Mouse (Mus musculus): Measurements from ENCODE around the gene Josd1. TPM values are rescaled to one million over a fixed set of nuclear protein-coding genes. Genes with fewer than 3 reads are reported as not detected.
A peak's percentile ranks its signal among the peaks of the same experiment; 100 is the strongest.

The Josd1 gene
- polyA plus RNA-seq, 2 experiments: 21.1 to 38.7 TPM

DNA sequence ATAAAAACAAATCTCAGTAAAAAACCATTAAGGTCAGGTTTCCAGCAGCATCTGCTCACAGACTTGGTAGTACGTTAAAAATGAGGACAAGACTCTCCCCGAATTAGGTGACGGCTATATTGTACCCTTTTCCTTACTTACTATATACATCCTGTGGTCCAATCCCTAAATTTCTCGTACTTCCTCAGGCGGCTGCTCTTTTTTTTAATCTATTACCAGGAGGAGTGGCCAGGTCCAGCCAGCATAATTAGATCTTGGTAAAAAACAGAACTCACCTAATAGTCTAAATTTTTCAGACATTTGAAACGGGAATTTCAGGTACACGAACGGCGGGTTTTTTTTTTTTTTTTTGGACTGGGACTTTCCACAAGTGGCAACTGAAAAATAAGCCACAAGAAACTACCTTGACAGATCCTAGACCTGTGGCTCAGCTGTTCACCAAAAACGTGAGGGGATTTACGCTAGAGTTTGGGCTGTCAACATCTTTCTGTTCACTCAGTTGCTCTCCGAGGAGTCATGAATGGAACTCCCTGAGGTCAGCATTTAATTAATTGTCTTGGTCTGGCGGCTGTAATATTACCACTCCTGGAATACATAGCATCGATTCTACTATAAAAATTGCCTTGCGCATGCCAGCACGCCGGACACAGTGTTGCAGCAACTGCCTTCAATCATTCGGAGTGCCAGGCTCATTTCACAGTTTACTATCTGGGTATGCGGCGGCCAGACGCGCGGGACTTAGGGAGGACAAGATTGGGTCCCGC is 2.1 kb upstream of the Josd1 start:
- peaks cover 6% of the 10 kb centered on the region for H3K36me3 ChIP-seq (ENCODE audit: control insufficient read depth, insufficient read depth, low read length)
- DNase-seq (ENCODE audit: low spot score) (no peak), ATAC-seq (ENCODE audit: low FRiP score, low read depth) (no peak)
- H3K4me1 ChIP-seq (ENCODE audit: control insufficient read depth, insufficient read depth, low read length): peaks cover 39% of the 10 kb centered on the region
- H3K27me3 ChIP-seq (ENCODE audit: control insufficient read depth, insufficient read depth, low read length): no peaks in the 10 kb centered on the region
- TF ChIP-seq POLR2A (IDR thresholded peaks at IDR 0.05; ENCODE audit: borderline replicate concordance, extremely low read depth, insufficient read depth, insufficient read length): no peak
- H3K4me2 ChIP-seq (replicated peaks; ENCODE audit: low read depth, low read length, severe bottlenecking): peak overlapping the region; percentile 72
- WGBS: 11% methylated on average over 24 of the region's 24 CpGs
- no peak overlapping the region for H3K27ac ChIP-seq (replicated peaks; ENCODE audit: low read depth, low read length)
- no peak overlapping the region for H3K9ac ChIP-seq (ENCODE audit: low read depth, low read length, severe bottlenecking)
- no peaks in the 10 kb centered on the region for H3K9me3 ChIP-seq (ENCODE audit: control insufficient read depth, low read length)
- peak overlapping the region; percentile 90 for H3K4me3 ChIP-seq (replicated peaks; ENCODE audit: low read length)

DNA sequence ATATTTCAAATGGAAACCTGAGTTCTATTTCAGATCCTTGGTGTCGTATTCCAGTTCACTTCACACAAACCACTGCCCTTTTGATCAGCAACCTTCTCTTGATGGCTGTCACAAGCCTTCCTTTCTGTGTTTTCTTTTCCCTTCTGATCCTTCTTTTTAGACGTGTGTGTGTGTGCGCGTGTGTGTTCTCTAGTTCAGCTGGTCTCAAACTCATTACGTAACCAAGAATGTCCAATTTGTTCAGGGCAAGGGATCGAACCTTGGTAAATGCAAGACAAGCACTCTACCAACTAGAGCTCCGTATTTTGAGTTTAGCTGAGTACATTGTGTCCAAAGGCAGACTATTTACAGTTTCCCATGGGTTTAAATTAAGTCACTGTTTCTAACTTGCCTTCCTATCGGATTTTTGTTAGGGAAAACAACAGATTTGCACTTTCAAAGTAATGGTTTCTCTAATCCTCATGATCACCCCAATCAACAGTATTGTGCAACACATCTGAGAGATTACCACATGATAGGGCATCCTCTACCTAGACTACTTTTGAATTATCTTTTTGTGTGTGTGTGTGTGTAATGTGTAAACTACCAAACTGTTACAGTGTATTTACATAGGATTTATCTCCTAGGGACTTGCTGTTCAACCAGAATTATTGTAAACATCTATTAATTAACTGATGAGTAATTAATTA is 693 bp upstream of the Josd1 start:
- H3K4me1 ChIP-seq (ENCODE audit: control insufficient read depth, insufficient read depth, low read length): peaks cover 52% of the 10 kb centered on the region
- 3% methylated on average over 8 of the region's 8 CpGs for WGBS

DNA sequence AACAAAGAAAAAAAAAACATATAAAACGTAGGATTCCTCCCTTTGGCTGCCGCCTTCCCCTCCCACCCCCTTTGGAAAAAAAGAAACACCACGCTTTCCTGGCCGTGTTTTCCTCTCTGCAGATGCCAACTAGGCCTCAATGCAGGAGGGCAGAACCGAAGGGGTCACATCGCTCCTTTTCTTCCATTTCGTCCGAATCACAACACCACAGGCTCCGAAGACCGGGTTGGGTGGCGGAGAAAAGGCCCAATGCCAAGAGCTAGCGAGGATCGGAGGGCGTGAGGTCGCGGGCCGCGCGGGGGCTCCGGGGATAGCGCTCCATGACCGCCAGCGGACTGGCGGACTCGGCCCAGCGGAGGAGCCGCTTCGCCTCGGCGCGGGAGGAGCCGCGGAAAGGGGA is 544 bp downstream of the Josd1 start:
- no peaks in the 10 kb centered on the region for H3K36me3 ChIP-seq (ENCODE audit: control insufficient read depth, insufficient read depth, low read length)
- H3K9me3 ChIP-seq (ENCODE audit: control insufficient read depth, low read length): no peaks in the 10 kb centered on the region
- no peak for TF ChIP-seq POLR2A (IDR thresholded peaks at IDR 0.05; ENCODE audit: borderline replicate concordance, extremely low read depth, insufficient read depth, insufficient read length)
- no peak for ATAC-seq (ENCODE audit: low FRiP score, low read depth)
- DNase-seq (ENCODE audit: low spot score): no peak
- H3K9ac ChIP-seq (ENCODE audit: low read depth, low read length, severe bottlenecking): peak overlapping the region; percentile 91
- under 1% methylated on average over 26 of the region's 33 CpGs for WGBS
- peak overlapping the region; percentile 81 for H3K4me2 ChIP-seq (replicated peaks; ENCODE audit: low read depth, low read length, severe bottlenecking)
- H3K4me3 ChIP-seq (replicated peaks; ENCODE audit: low read length): peak overlapping the region; percentile 93
- H3K27ac ChIP-seq (replicated peaks; ENCODE audit: low read depth, low read length): peak overlapping the region; percentile 96
- H3K4me1 ChIP-seq (ENCODE audit: control insufficient read depth, insufficient read depth, low read length): peaks cover 46% of the 10 kb centered on the region
- no peaks in the 10 kb centered on the region for H3K27me3 ChIP-seq (ENCODE audit: control insufficient read depth, insufficient read depth, low read length)

More for the DNA sequence above, 693 bp upstream of the Josd1 start:
- H3K4me3 ChIP-seq (replicated peaks; ENCODE audit: low read length): peak overlapping the region; percentile 93
- ATAC-seq (ENCODE audit: low FRiP score, low read depth) (no peak), DNase-seq (ENCODE audit: low spot score) (no peak)
- peak overlapping the region; percentile 96 for H3K27ac ChIP-seq (replicated peaks; ENCODE audit: low read depth, low read length)
- H3K9me3 ChIP-seq (ENCODE audit: control insufficient read depth, low read length): no peaks in the 10 kb centered on the region
- peak overlapping the region; percentile 91 for H3K9ac ChIP-seq (ENCODE audit: low read depth, low read length, severe bottlenecking)
- no peaks in the 10 kb centered on the region for H3K27me3 ChIP-seq (ENCODE audit: control insufficient read depth, insufficient read depth, low read length)
- no peaks in the 10 kb centered on the region for H3K36me3 ChIP-seq (ENCODE audit: control insufficient read depth, insufficient read depth, low read length)
- no peak for TF ChIP-seq POLR2A (IDR thresholded peaks at IDR 0.05; ENCODE audit: borderline replicate concordance, extremely low read depth, insufficient read depth, insufficient read length)
- peak overlapping the region; percentile 81 for H3K4me2 ChIP-seq (replicated peaks; ENCODE audit: low read depth, low read length, severe bottlenecking)

DNA sequence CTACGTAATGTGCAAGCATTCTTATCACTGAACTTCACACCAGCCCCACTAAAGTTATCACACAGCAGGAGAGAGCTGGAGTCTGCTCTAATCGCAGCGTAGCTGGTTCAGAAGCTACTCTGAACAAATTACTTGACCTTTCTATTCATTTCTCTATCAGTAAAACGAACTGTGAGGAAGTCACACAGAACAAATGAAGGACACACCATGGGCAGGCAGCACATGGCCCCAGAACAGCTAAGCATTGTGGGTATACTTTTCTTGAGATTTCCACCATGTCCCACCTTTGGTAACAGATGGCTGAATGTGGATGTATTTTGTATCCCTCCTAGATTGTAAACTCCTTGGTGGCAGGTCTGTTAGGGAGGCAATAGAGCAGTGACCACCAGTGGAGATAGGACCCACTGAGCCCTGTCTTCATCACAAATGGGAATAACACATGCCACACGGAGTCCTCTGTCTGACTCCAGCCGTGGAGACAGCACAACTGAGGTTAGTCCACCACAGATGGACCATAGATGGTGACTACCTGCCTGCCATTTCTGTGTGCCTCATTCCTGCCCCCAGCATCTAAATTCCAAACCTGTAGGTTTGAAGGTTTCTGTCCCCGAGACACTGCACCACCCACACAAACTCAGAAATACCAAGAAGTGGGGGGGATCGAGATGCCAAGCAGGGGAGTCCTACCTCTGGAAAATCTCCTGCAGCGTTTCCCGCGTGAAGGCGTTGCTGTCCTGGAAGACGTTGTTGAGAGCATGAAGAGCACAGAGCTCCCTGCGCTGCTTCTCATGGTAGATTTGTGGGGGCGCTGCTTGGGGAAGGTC is 1.5 kb downstream of the Josd1 start:
- whole genome bisulfite sequencing: 15% methylated on average over 15 of the region's 15 CpGs
- Histone ChIP-seq H3K9ac (ENCODE audit: low read depth, low read length, severe bottlenecking) (peak overlapping the region; percentile 91), H3K4me1 (ENCODE audit: control insufficient read depth, insufficient read depth, low read length) (peaks cover 39% of the 10 kb centered on the region), H3K9me3 (ENCODE audit: control insufficient read depth, low read length) (no peaks in the 10 kb centered on the region), H3K36me3 (ENCODE audit: control insufficient read depth, insufficient read depth, low read length) (no peaks in the 10 kb centered on the region), H3K4me3 (replicated peaks; ENCODE audit: low read length) (peak overlapping the region; percentile 93), H3K27ac (replicated peaks; ENCODE audit: low read depth, low read length) (no peak overlapping the region), H3K27me3 (ENCODE audit: control insufficient read depth, insufficient read depth, low read length) (no peaks in the 10 kb centered on the region), H3K4me2 (replicated peaks; ENCODE audit: low read depth, low read length, severe bottlenecking) (peak overlapping the region; percentile 81)
- no peak for TF ChIP-seq POLR2A (IDR thresholded peaks at IDR 0.05; ENCODE audit: borderline replicate concordance, extremely low read depth, insufficient read depth, insufficient read length)
- DNase-seq (ENCODE audit: low spot score) (no peak), ATAC-seq (ENCODE audit: low FRiP score, low read depth) (no peak)

DNA sequence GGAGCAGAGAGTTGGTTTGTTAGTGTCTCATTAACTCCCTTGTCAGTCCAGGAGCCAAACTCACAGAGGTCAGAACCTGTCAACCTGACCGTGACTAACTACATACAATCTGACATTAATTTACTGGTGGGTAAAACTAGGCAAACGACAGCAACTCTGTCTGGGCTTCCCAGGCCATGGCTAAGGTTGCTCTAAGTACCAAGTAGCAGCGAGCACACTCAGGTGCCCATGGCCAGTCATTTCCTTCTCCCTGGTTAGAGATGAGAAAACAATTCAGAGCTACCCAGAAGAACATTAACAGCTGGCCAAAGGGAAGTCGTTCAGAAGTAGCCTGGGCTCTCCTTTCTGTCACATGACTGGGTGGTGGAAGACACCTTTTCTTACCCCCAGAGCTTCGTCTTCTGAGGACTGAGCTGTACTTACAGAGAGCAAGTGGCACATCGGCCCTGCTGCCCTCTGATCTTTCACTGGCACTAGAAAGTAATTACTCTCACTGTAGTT is 2.5 kb downstream of the Josd1 start:
- DNase-seq (ENCODE audit: low spot score): no peak
- Histone ChIP-seq H3K27ac (replicated peaks; ENCODE audit: low read depth, low read length) (no peak overlapping the region), H3K4me3 (replicated peaks; ENCODE audit: low read length) (peak overlapping the region; percentile 93), H3K36me3 (ENCODE audit: control insufficient read depth, insufficient read depth, low read length) (no peaks in the 10 kb centered on the region), H3K9ac (ENCODE audit: low read depth, low read length, severe bottlenecking) (peak overlapping the region; percentile 91), H3K4me2 (replicated peaks; ENCODE audit: low read depth, low read length, severe bottlenecking) (peak overlapping the region; percentile 81), H3K27me3 (ENCODE audit: control insufficient read depth, insufficient read depth, low read length) (no peaks in the 10 kb centered on the region), H3K9me3 (ENCODE audit: control insufficient read depth, low read length) (no peaks in the 10 kb centered on the region), H3K4me1 (ENCODE audit: control insufficient read depth, insufficient read depth, low read length) (peaks cover 39% of the 10 kb centered on the region)
- ATAC-seq (ENCODE audit: low FRiP score, low read depth): no peak
- 25% methylated on average over 6 of the region's 6 CpGs for WGBS
- no peak for TF ChIP-seq POLR2A (IDR thresholded peaks at IDR 0.05; ENCODE audit: borderline replicate concordance, extremely low read depth, insufficient read depth, insufficient read length)
